29 mouse cellular contexts compared by ENCODE assay signal in genomic region chr10:84526488-84526887, GRCm38 (mm10). TPM values are rescaled to one million over a fixed set of nuclear protein-coding genes. Genes with fewer than 3 reads are reported as not detected.
DNase-seq lines count a peak whose midpoint lies in the region; ATAC-seq and TF ChIP-seq lines count a peak whose summit lies in the region.
"Had no signal": no experiment of that assay in that cellular context is flagged by ENCODE, and none has a peak within 500 bp of the region (broad histone marks: within the 10 kb centered on the region; RNA-seq: fewer than 3 reads in every experiment).

No protein-coding gene starts in this region.

- DNase-seq in embryo, embryonic 10.5 days (ENCODE audit: low spot score), result peak; percentile 30
- DNase-seq in embryo, embryonic 11 days, result no peak
- DNase-seq in midbrain, embryonic 11.5 days (ENCODE audit: low spot score, missing footprints), result peak; percentile 87
- no peak for DNase-seq in midbrain, embryonic 10.5 days (ENCODE audit: low spot score)
- peak; percentile 67 for DNase-seq in ES-CJ7 (ENCODE audit: low read depth, low spot score)
- DNase-seq in thymus, postnatal 0 days (ENCODE audit: low spot score), result no peak
- DNase-seq in left cerebral cortex, adult 11 months (ENCODE audit: low spot score), result no peak
- DNase-seq: adrenal gland, postnatal 10 days; cerebellum, adult 11 months; cerebellum, adult 9-10 months; cerebellum, postnatal 36 days; forebrain, postnatal 0 days; heart, adult 2 months; heart, postnatal 4 days; kidney, adult 11 months; kidney, postnatal 25 days; liver, postnatal 0 days; lung, postnatal 4 days; right cerebral cortex, postnatal 4 days had no signal

- no peak for TF ChIP-seq CTCF in bone marrow, adult 2 months (IDR thresholded peaks at IDR 0.05; ENCODE audit: control insufficient read depth, insufficient read depth, low read length)

- H3K27me3 ChIP-seq in midbrain, embryonic 11.5 days (ENCODE audit: control insufficient read depth, insufficient read depth, low read length), result no peaks in the 10 kb centered on the region
- H3K27me3 ChIP-seq in midbrain, embryonic 10.5 days (ENCODE audit: low read depth, poor library complexity, severe bottlenecking), result no peaks in the 10 kb centered on the region
- H3K27me3 ChIP-seq: CH12.LX; embryonic facial prominence, embryonic 15.5 days; forebrain, embryonic 12.5 days; heart, embryonic 12.5 days; kidney, embryonic 15.5 days had no signal

- H3K36me3 ChIP-seq in midbrain, embryonic 11.5 days (ENCODE audit: control insufficient read depth, insufficient read depth, low read length), result peaks cover 12% of the 10 kb centered on the region
- peaks cover 83% of the 10 kb centered on the region for H3K36me3 ChIP-seq in midbrain, embryonic 10.5 days

- peaks cover 10% of the 10 kb centered on the region for H3K4me1 ChIP-seq in midbrain, embryonic 11.5 days (ENCODE audit: control insufficient read depth, insufficient read depth, low read length)
- peaks cover 33% of the 10 kb centered on the region for H3K4me1 ChIP-seq in midbrain, embryonic 10.5 days
- peaks cover 5% of the 10 kb centered on the region for H3K4me1 ChIP-seq in bone marrow, adult 2 months (ENCODE audit: control insufficient read depth, insufficient read depth, low read length)

- H3K4me2 ChIP-seq in midbrain, embryonic 11.5 days, result no peak overlapping the region
- H3K4me2 ChIP-seq: embryonic facial prominence, embryonic 15.5 days; forebrain, embryonic 12.5 days; heart, embryonic 12.5 days; kidney, embryonic 15.5 days; liver, embryonic 12.5 days had no signal

- H3K27ac ChIP-seq in midbrain, embryonic 11.5 days (ENCODE audit: low read depth, low read length), result no peak overlapping the region
- no peak overlapping the region for H3K27ac ChIP-seq in midbrain, embryonic 10.5 days (replicated peaks)
- peak overlapping the region; percentile 26; the same call in 1 of the 2 replicates for H3K27ac ChIP-seq in bone marrow, adult 2 months (ENCODE audit: control insufficient read depth, insufficient read depth, low read depth, low read length, poor library complexity)
- H3K27ac ChIP-seq: embryonic facial prominence, embryonic 15.5 days; forebrain, embryonic 12.5 days; heart, adult 2 months; kidney, embryonic 15.5 days; liver, embryonic 12.5 days had no signal

- H3K4me3 ChIP-seq in midbrain, embryonic 11.5 days (ENCODE audit: low read depth, low read length), result no peak overlapping the region
- no peak overlapping the region for H3K4me3 ChIP-seq in midbrain, embryonic 10.5 days
- H3K4me3 ChIP-seq in bone marrow, adult 2 months (replicated peaks; ENCODE audit: control insufficient read depth, low read depth, low read length), result no peak overlapping the region
- H3K4me3 ChIP-seq: embryonic facial prominence, embryonic 15.5 days; forebrain, embryonic 12.5 days; heart, adult 2 months; heart, embryonic 12.5 days; kidney, embryonic 15.5 days; liver, embryonic 12.5 days; megakaryocyte, embryonic 14.5 days had no signal

- no peak overlapping the region for H3K9ac ChIP-seq in midbrain, embryonic 11.5 days (ENCODE audit: low read length)
- H3K9ac ChIP-seq: embryonic facial prominence, embryonic 15.5 days; forebrain, embryonic 12.5 days; forebrain, postnatal 0 days; heart, embryonic 12.5 days; kidney, embryonic 15.5 days; liver, embryonic 12.5 days; liver, postnatal 0 days had no signal

- TF ChIP-seq POLR2A in bone marrow, adult 2 months (IDR thresholded peaks at IDR 0.05; ENCODE audit: borderline replicate concordance, control insufficient read depth, low read depth, low read length), result no peak

- ATAC-seq in midbrain, embryonic 11.5 days (ENCODE audit: low FRiP score), result peak; percentile 66
- ATAC-seq: forebrain, postnatal 0 days; inflammation-experienced regulatory T-cells, adult 6 months; liver, embryonic 12.5 days; liver, postnatal 0 days; lung, postnatal 0 days had no signal

- 58% methylated on average over 10 of the region's 10 CpGs for WGBS in midbrain, embryonic 11.5 days
- WGBS in midbrain, embryonic 10.5 days, result 73% methylated on average over 10 of the region's 10 CpGs
- 69% methylated on average over 10 of the region's 10 CpGs for WGBS in bone marrow, adult 2 months

- no peaks in the 10 kb centered on the region for H3K9me3 ChIP-seq in midbrain, embryonic 11.5 days (ENCODE audit: control insufficient read depth, low read length)
- H3K9me3 ChIP-seq in midbrain, embryonic 10.5 days (replicated peaks), result no peaks in the 10 kb centered on the region
- H3K9me3 ChIP-seq: embryonic facial prominence, embryonic 15.5 days; forebrain, embryonic 12.5 days; heart, embryonic 12.5 days; kidney, embryonic 15.5 days; liver, embryonic 12.5 days; megakaryocyte, embryonic 14.5 days had no signal

RNA-seq across cellular contexts. Expression of gene Ckap4, which starts 7.4 kb away (rescaled TPM):
- polyA plus RNA-seq in midbrain, embryonic 11.5 days (2014; fragmentation: Nextera tagmentation; extraction: Ambion mirVana), result 83.6 and 89.2 TPM in 2 replicates
- 66.1 and 69.7 TPM in 2 replicates for polyA plus RNA-seq in midbrain, embryonic 10.5 days (2016; fragmentation: Nextera tagmentation; extraction: Ambion mirVana)
- polyA plus RNA-seq in bone marrow, adult 2 months (2011; ENCODE audit: insufficient read depth, insufficient read length, low replicate concordance, missing spikeins), result 12.5 and 27.6 TPM in 2 replicates
- 11.4 and 12.7 TPM in 2 replicates for polyA plus RNA-seq in thymus, postnatal 0 days (2015; fragmentation: Nextera tagmentation; extraction: Ambion mirVana)

RNA-seq across cellular contexts. Expression of gene Tcp11l2, which starts 49.9 kb away (rescaled TPM):
- polyA plus RNA-seq in midbrain, embryonic 11.5 days (2014; fragmentation: Nextera tagmentation; extraction: Ambion mirVana), result 9.4 and 10.7 TPM in 2 replicates
- polyA plus RNA-seq in midbrain, embryonic 10.5 days (2016; fragmentation: Nextera tagmentation; extraction: Ambion mirVana), result 2.8 and 5.8 TPM in 2 replicates
- polyA plus RNA-seq in bone marrow, adult 2 months (2011; ENCODE audit: insufficient read depth, insufficient read length, low replicate concordance, missing spikeins), result 35.7 and 37.2 TPM in 2 replicates
- 41.8 TPM in 2 replicates for polyA plus RNA-seq in thymus, postnatal 0 days (2015; fragmentation: Nextera tagmentation; extraction: Ambion mirVana)

Comparison
In these comparisons a context has a peak if more than half of its experiments do, and no peak if none do; other contexts are left out.
1. DNase-seq: peak in embryo, embryonic 10.5 days (single experiment), midbrain, embryonic 11.5 days (single experiment) and ES-CJ7 (single experiment); none in embryo, embryonic 11 days (single experiment), midbrain, embryonic 10.5 days (single experiment), thymus, postnatal 0 days (single experiment) and left cerebral cortex, adult 11 months (single experiment).